Mouse (Mus musculus) intestine, postnatal 0 days (tissue): ENCODE measurements at regions not wholly inside any gene's neighbourhood (a gene's known extent, or its start where the extent isn't known, plus 50 kb on each side); places are given as distances from the start of the nearest gene placed in this dataset.

Source experiments
- ATAC-seq: fragments of 200-750 bp; cut with Nextera tagmentation; 2 replicates; pipeline ENCODE4 v1.8.0; 2017; ENCODE audit warnings: mild to moderate bottlenecking, moderate TSS enrichment, moderate library complexity
- H3K27ac ChIP-seq: fragments of 300-500 bp; sonication (generic); 2 replicates; pipeline ENCODE4 v1.5.1; 2014; ENCODE audit warnings: mild to moderate bottlenecking, low read depth, low read length, moderate library complexity
- H3K27me3 ChIP-seq: fragments of 300-500 bp; sonication (generic); replicated peaks from 2 replicates; pipeline ENCODE4 v1.6.1; 2014; ENCODE audit warnings: low read length, mixed read lengths; ENCODE audit not compliant: control insufficient read depth, insufficient read depth
- H3K36me3 ChIP-seq: fragments of 300-500 bp; sonication (generic); 2 replicates; pipeline ENCODE4 v1.6.1; 2014; ENCODE audit warnings: mild to moderate bottlenecking, moderate library complexity; ENCODE audit not compliant: control insufficient read depth, insufficient read depth
- H3K4me1 ChIP-seq: fragments of 300-500 bp; sonication (generic); replicated peaks from 2 replicates; pipeline ENCODE4 v1.6.1; 2014; ENCODE audit warnings: antibody characterized with exemption, low read length, mixed read lengths; ENCODE audit not compliant: control insufficient read depth, insufficient read depth
- H3K4me2 ChIP-seq: fragments of 300-500 bp; sonication (generic); replicated peaks from 2 replicates; pipeline ENCODE4 v1.6.1; 2014; ENCODE audit warnings: low read depth, mild to moderate bottlenecking, moderate library complexity
- H3K4me3 ChIP-seq: fragments of 300-500 bp; sonication (generic); 2 replicates; pipeline ENCODE4 v1.5.1; 2014; ENCODE audit warnings: low read depth, low read length
- H3K9ac ChIP-seq: fragments of 300-500 bp; sonication (generic); 2 replicates; pipeline ENCODE4 v1.6.1; 2014; ENCODE audit warnings: mild to moderate bottlenecking, low read depth, low read length
- H3K9me3 ChIP-seq: fragments of 300-500 bp; sonication (generic); 2 replicates; pipeline ENCODE4 v1.6.1; 2016; ENCODE audit warnings: mixed run types; ENCODE audit not compliant: control insufficient read depth
- CTCF ChIP-seq: sonication (generic); IDR thresholded peaks from 2 replicates; pipeline ENCODE4 v1.5.1; 2016; ENCODE audit warnings: low read depth, mild to moderate bottlenecking, control low read depth, antibody characterized with exemption, moderate library complexity
- WGBS: fragments of 180-500 bp; shearing (Covaris S2); extraction: QIAGEN DNeasy Blood & Tissue Kit; methylation state at CpG from one replicate; pipeline ENCODE4 v1.1.7; 2014; 5-methylcytosine and 5-hydroxymethylcytosine counted together

DNA sequence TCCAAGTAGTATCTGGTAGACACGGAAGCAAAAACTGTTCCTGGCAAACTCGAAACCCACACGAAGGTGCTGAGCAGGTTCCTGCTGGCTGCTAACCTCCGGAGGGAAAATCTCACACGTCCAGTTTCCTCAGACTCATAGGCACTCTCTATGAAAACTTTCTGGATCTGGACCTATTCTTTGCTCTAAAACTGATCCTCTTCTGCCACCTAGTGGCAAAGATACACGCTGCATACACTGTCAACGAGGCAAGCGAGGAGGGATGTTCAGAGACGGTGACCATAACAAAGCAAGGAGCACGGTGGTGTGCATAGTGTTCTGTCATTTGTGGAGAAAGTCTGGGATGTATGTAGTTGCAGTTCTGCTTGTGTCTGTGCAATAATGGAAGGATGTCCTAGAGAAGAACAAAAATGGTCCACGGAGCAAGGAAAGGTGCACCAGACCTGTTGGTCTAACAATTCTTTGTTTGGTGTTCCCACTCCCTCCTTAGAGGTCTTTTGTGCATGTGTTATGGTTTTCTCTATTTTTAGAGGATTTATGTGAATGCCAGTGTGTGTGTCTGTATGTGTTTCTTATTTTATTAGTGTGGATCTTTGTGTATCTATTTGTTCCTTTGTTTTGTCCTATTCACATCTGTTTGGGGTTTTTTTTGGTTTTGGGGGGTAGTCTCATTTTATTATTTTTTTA, 57.0 kb upstream of the Siglech start:
- Histone ChIP-seq H3K4me3 (no peak overlapping the region), H3K4me2 (no peak overlapping the region), H3K27ac (no peak overlapping the region), H3K9me3 (no peaks in the 10 kb centered on the region), H3K27me3 (no peaks in the 10 kb centered on the region), H3K4me1 (no peaks in the 10 kb centered on the region), H3K9ac (no peak overlapping the region), H3K36me3 (no peaks in the 10 kb centered on the region)
- no peak for ATAC-seq
- 10% methylated on average over 11 of the region's 11 CpGs for WGBS
- peak; percentile 92 for TF ChIP-seq CTCF
